Mouse (Mus musculus): ENCODE results near the gene Me1.

- TF ChIP-seq CTCF (IDR thresholded peaks at IDR 0.05; ENCODE audit: borderline replicate concordance, extremely low read depth, insufficient read depth, insufficient read length) (no peak), POLR2A (IDR thresholded peaks at IDR 0.05; ENCODE audit: borderline replicate concordance, extremely low read depth, insufficient read depth, insufficient read length, poor library complexity, severe bottlenecking) (no peak)
These were observed 141.1 kb downstream of the Me1 start for GRCm38 (mm10) chr9:86554641-86555040.

Measured in brain, embryonic 14.5 days (tissue).